Mouse (Mus musculus) 3134 (cell line): ENCODE measurements around the gene Setdb1.

ENCODE experiments used
- DNase-seq: peaks from one replicate; pipeline ENCODE4 v3.0.0-alpha.2; 2011; ENCODE audit warnings: low spot score; ENCODE audit not compliant: insufficient read length; ENCODE audit errors: extremely low read depth

Gene Setdb1

DNA sequence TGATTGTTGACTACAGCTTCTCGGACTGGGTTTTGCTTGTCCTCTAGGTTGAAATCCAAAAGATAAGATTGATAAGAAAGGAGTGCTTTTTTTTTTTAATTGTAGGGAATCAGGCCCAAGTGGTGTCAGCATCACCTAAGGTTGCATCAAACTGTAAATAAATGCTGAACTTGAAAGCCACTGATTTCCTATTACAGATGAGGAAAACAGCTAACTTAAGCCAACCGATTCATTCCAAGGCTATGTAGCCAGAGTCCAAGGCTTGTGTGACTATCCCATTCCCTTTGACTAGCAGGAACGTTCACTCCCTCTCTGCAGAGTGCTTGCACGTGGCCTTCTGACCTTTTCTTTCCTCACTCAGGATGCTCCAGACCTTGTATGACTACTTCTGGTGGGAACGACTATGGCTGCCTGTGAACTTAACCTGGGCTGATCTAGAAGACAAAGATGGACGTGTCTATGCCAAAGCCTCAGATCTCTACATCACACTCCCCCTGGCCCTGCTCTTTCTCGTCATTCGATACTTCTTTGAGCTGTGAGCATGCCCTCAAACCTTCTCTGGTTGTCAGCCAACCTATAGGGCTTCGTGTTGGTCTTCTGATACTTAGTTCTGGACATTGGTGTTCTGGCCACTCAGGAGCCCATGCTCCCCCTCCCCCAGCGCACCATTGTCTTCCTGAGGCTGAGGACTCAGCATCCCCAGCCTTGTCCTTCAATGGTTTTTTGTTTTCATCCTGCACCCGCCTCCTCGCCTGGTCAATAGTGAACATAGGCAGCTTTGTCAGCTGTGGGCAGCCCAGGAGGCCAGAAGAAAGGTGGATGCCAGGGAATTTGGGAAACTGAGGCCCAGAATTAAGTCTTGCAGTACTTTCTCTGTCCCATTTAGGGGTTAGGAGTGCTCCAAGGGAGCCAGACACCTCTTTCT lies 37.0 kb downstream of the Setdb1 start:
- no peak for DNase-seq

DNA sequence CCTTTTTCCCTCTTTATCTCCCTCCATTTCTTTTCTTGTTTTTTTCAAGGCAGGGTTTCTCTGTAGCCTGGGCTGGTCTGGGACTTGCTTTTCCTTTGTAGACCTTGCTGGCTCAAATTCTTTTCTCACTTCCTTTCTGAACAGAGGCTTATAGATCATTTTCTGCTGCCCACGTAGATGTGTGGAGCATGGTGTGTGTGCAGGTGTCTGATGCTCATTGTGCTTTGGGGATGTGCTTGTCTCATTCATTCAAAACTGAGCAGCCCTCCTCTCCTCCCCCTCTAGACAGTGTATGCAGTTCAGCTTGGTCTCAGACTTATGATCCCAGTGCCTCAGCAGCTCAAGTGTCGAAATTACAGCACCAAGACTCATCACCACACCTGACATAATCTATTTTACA lies 37.9 kb downstream of the Setdb1 start:
- no peak for DNase-seq

DNA sequence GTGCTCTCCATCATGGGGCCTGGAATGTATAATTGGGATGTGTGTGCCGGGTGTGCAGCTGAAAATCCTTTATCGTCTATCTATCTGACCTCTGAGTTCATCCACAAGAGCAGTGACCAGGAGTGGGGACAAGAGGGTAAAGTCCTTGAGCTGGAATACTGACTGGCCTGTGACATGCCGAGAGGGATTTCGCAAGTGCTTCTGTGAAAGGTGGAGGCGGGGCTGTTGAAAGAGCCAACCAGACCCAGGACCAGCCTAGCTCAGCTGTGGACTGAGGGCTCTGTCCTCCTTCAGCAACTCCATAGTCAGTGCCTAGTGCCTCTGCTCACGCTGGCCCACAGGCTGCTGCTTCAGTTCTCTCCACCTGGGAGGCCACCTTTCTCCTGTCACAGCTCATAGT lies 38.5 kb downstream of the Setdb1 start:
- DNase-seq, result peak; percentile 55

DNA sequence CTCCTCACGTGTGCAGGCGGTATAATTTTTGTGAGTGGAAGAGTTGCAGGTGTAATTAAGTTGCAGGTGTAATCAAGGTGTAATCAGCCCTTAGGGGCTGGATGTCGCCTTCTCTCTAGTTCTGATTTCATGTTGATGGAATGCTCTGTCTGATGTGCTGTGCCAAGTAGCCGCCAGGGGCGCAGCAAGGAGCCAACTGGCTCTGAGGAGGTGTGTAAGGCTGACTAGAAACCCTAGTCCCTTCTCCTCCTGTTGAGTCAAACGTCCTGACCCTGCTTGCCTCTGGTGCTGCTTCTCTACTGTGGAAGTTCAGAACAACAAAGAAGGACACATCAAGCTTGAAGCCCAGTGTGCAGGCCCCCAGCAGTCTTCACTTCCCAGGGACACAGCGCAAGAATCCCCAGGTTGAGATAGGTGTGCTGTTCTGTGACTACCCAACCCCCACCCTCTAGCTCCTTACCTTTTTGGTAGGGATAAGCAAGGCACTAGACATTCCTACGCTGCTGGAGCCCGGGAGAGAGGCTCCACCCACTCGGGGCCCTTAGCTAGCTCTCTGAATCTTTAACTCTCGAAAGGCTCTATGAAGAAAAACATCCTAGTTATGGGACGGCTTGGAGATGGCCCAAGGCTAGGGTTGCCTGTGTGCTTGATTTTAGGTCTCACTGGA lies 39.5 kb downstream of the Setdb1 start:
- peak; percentile 59 for DNase-seq

DNA sequence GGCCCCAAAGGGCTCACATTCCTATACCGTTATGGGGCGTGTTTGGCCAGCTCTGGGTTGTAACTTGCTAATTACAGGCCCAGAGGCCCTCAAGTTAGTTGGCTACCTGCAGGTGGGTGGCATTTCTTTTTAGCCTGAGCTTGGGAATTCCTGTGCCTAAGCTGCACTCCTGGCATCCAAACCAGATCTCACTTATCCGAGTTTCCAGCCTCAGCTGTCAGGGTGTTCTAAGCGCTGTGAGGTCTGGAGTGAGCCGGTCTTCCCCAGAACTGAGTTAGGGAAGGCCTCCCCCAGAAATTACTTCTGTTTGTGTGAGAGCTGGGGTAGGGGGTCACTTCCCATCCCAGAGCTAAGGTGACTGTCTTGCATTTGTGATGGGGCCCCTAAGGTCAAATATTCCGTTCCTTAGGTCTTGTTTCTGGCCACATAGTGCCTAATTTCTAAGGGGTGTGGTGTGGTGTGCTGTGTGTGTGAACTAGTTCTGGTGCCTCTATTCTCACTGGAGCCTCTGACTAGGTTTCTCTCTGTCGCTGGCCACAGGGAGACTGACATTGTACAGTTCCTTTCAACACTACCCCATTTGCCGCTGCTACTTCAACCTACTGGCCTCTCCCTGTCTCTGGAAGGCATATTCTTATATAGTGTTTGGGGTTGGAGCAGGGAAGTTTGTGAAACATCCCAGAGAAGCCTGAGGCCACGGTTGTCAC lies 41.0 kb downstream of the Setdb1 start:
- DNase-seq, result no peak

DNA sequence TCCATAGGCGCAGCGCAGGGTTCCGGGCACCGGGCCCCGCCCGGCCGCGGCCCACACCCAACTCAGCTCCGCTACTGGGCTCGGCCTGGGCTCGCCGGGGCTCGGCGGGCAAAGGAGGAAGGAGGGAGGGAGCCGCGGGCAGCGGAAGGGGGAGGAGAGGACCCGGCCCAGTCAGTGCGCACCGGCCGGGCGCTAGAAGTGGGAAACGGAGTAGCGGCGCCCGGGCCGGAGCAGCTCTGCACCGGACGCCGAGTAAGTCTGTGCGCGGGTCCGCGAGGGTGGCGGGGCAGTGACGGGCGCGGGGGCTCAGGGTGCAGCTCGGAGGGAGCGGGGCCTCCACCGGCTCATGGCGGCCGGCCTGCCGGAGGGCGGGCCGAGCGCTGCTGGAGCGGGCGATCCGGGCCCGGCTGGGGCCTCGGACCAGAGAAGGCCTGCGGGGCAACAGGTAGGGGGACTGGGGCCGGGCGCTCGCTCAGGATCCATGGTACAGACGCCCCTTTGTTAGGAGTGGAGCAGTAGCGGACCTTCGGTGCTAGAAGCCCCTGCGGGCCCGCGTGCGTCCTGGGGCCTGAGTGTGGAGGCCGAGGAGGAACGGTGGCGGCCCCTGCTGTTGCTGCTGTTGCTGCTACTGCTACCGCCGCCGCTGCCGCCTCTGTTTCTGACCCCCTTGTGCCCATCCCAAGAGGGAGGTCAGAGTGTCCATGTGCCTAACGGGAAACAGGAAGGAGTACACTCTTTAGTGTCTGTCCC lies 41.7 kb downstream of the Setdb1 start:
- DNase-seq, result peak; percentile 91

DNA sequence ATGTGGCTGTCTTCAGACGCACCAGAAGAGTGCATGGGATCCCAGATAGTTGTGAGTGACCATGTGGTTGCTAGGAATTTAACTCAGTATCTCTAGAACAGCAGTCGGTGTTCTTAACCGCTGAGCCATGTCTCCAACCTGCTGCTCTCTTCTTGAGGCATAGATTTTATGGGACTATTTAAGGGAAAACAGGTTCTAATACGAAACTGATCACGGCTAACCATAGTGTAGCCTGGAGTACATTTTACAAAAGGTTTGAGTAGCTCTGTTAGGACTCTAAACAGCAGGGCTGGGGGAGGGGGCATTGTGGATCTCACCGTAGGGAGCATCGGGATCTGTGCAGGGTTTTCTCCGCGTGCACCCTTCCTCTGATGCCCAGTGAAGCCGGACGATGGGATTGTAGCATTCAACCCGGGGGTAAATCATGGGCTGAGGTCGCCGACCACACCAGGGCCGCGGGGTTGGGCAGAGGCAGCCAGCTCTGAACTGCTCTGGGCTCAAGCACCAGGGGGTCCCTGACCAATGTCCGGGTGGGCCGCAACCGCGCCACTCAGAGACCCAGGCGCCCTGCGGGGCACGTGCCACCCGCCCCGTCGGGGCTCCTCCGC lies 42.4 kb downstream of the Setdb1 start, which contains the start of gene Cers2:
Cers2 (plus strand) TSS at position 306 of the 608 bp plus-strand sequence.
- DNase-seq, result no peak

DNA sequence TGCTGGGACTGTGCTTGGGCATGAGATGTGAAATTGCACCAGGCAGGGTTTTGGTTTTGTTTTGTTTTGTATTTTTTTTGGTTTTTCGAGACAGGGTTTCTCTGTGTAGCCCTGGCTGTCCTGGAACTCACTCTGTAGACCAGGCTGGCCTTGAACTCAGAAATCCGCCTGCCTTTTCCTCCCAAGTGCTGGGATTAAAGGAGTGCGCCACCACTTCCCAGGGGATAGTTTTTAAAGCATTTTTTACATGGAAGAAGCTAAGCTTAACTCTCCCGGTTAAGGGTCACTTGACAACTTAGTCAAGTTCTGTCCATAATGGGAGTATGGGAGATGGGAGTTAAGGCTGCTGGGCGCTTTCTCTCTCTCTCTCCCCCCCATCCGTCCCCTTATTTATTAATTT lies 42.9 kb downstream of the Setdb1 start:
- DNase-seq, result no peak

DNA sequence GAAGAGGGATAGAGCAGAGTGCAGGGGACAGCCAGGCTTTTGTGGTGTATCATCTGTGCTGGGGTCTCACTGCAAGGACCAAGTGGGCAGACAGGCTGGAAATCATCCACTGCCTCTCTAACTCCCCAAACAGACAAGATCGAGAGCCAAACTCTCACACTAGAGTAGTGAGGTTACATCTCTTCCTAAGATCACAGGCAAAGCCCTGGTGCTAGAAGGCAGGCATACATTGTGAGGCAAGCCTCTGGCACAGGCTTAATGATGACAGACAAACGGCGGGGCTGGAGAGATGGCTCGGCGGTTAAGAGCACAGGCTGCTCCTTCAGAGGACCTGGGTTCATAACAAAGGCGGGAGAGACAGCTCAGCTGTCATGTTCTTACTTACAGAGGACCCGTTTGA lies 43.5 kb downstream of the Setdb1 start:
- DNase-seq, result peak; percentile 62

DNA sequence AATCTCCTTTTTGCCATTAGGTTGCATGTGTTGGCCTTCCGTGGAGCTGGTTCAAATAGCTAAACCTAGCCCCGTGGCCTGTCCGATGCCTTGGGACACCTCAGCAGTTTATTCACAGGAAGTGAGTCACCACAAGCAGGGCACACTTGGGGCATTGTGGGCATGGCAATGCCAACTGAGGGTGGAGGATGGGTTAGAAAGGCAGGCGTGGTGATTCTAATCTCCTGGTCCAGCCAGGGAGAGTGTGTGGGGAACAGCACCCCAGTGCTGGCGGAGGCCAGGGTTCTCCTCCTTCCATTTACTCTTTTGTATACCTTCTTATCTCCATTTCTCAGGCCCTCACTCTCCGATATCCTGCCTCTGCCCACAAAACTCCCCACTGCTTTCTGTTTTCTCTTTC lies 44.4 kb downstream of the Setdb1 start:
- DNase-seq, result peak; percentile 85

DNA sequence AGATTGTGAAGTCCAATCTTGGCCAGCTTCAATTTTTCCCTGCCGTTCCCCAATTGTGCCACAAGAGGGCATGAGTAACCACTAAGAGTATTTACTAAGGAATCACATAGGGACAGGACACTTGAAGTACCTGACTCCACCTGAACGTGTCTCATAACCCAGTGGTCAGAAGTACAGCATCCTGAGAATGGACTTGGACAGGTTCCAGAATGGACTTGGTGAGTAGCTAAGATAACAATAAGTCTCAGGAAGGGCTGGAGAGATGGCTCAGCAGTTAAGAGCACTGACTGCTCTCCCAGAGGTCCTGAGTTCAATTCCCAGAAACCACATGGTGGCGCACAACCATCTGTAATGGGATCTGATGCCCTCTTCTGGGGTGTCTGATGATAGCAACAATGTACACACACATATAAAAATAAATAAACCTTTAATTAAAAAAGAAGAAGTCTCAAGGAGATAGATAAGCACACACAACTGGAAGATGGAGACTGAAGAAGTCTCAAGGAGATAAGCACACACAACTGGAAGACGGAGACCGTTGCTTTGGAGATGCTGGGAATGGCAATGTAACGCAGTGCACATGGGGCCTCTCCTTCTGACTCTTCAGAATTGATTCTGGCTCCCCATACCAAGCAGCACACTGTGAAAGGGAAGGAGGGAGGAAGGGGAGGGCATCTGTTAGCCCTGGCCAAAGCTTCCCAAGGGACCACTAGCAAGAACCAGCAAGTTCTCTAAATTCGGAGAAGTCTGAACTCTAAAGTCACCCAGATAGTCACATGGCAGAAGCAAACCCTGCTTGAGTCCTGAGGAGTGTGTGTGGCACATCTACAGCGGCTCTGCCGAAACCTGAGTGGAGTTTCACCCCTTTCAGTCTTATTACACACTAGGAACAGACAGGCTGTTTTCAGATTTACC lies 45.8 kb downstream of the Setdb1 start:
- DNase-seq, result peak; percentile 76

DNA sequence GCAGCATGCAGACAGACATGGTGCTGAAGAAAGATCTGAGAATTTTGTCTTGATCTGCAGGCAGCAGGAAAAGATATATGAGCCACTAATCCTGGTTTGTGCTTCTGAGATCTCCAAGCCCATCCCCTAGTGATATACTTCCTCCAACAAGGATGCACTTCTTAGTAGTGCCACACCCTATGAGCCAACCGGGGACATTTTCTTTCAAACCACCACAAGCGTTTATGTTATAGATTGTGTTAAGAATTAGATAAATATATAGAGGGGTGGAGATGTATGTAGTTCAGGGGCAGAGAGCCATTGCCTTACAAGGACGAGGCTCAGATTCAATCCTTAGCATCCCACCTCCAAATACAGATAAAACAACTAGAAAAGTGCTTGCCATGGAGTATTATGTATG lies 46.5 kb downstream of the Setdb1 start:
- DNase-seq, result no peak

DNA sequence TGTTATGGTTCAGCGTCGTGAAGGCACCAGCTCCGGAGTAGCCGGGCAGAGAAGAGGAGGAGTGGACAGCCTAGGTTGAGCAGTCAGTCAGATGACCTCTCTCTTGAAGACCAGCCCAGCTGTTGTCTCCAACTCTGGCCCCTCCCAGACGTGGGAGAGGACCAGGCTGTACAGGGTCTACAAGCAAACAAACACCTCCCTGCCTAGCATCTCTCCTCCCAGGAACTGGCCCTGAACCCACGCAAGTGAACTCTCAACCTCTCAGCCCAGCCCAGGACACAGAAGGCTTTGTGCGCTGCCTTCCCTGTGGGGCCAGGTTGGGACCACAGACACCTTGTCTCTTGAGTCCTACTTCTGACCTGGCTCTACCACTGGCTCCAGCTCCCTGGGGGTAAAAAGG lies 49.9 kb downstream of the Setdb1 start, which contains the start of gene Anxa9:
Anxa9 (minus strand) TSS at position 77 of the 400 bp plus-strand sequence.
- no peak for DNase-seq

DNA sequence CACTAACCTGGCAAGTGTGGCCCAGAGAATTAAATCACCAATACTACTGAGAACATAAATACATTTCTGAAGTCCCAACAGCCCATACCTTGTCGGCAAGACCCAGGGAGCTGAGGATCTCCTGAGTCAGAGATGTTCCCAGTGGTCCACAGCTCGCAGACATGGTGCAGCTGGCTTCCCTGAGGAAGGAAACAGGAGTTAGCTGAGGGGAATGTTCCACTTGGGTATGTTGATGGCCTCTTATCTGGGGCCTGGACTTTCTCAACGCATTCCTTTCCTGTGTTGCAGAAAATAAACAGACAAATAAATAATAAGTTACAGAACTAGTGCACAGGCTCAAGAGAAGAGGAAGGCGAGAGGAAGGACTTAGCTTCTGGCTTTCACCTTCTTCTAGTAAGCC lies 50.8 kb downstream of the Setdb1 start:
- no peak for DNase-seq

DNA sequence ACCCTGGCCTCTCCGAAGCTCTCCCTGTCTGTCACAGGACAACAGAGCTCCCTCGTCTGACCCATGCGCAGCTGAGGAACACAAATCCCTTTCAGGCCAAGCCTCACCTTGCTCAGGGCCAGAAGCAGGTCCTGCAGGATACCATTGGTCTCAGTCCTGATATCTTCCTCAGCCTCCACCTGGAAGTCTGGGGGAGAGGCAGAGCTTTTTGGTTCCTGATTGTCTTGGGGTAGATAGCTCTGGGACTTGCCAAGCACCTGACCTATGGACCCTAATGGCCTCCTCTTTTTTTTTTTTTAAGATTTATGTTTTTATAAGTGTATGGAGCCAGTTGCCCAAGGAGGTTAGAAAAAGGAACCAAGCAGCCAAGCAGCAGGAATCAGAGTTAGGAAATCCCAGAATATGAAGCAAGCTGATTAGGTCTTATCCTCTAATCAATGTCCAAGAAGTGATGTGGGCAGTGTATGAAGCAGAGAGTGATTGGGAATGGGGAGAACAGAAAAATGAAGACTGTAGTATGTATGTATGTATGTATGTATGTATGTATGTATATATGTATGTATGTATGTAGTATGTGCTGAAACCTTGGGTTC lies 55.7 kb downstream of the Setdb1 start:
- no peak for DNase-seq

DNA sequence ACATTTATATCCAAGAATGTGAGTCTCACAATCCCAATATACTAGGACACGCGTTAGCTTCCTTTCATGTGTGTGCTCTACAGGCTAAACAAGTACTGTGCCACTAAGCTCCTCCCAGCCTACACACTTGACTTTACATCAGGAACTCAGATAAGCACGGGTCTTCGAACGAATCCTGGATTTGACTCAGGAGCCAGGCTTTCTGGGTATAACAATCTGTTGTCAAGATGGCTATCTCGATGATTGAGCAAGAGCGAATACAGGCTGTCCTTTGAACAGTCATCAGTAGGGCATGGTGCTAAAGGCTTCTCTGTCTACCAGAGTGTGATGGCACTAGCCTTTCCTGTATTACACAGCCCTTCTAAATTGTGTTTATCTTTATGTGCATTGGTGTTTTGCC lies 59.0 kb downstream of the Setdb1 start:
- DNase-seq, result no peak

DNA sequence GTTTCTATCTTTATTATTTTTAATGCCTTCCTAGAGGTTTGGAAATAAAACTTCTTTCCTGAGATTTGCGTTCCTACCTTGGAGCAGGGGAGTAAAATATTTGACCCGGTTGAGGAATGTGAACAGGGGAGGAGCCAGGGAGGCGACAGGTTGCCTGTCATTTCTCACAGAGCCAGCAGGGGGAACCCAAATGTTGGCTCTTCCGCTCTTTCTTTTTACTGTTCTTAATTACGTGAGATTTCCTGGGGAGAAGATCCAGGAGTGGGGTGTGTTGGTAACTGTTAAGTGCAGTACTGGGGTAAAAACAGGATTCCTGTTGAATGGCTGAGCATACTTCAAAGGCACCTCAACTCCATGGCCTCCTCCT lies 60.9 kb downstream of the Setdb1 start:
- no peak for DNase-seq

DNA sequence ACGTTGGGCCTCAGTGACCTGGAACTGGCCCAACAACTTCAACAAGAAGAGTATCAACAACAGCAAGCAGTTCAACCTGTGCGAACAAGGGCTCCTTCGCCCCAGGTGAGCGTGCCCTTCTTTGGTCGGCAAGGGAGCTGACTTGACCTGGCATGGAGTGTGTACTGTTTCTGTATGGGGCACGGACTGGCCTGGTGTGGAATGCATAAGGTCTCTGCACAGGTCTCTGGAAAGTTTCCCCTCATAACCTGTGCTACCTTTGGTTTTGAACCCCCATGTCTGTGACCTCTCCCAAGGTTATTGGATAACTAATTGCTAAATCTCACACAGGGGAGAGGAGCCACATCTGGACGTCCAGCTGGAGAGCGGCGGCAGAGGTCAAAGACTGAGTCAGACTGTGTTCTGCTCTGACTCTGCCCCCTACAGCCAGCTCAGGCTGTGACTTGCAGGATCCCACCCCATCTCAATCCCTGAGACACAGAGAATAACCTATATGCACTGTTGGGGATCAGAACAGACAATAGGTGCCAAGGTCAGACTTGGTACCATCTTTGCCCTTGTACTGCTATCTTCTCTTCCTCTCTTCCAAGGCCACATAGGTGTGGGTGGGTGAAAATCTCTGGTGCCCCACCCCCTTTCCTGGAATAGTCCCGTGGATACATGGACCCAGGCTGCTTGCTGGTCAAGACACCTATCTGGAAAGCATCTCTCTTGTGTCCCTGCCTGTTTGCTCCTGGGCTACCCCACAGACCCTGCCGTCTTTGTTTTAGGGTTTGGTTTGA lies 61.5 kb downstream of the Setdb1 start:
- DNase-seq, result no peak
